Mouse (Mus musculus) stomach, postnatal 0 days (tissue): ENCODE results near the gene 4933424G06Rik. TPM values are rescaled to one million over a fixed set of nuclear protein-coding genes. Genes with fewer than 3 reads are reported as not detected.

ENCODE experiments used
- ATAC-seq: fragments of 200-750 bp; cut with Nextera tagmentation; 2 replicates; pipeline ENCODE4 v1.8.0; 2017; ENCODE audit not compliant: low FRiP score, low TSS enrichment
- DNase-seq: peaks from one replicate; pipeline ENCODE4 v3.0.0-alpha.2; 2016; ENCODE audit warnings: low spot score
- H3K27ac ChIP-seq: fragments of 300-500 bp; sonication (generic); replicated peaks from 2 replicates; pipeline ENCODE4 v1.5.1; 2014; ENCODE audit warnings: mild to moderate bottlenecking, control low read depth
- H3K27me3 ChIP-seq: fragments of 300-500 bp; sonication (generic); 2 replicates; pipeline ENCODE4 v1.6.1; 2014; ENCODE audit warnings: low read length; ENCODE audit not compliant: control insufficient read depth, insufficient read depth
- H3K36me3 ChIP-seq: fragments of 300-500 bp; sonication (generic); 2 replicates; pipeline ENCODE4 v1.6.1; 2014; ENCODE audit warnings: low read length, mixed read lengths; ENCODE audit not compliant: control insufficient read depth, insufficient read depth
- H3K4me1 ChIP-seq: fragments of 300-500 bp; sonication (generic); replicated peaks from 2 replicates; pipeline ENCODE4 v1.6.1; 2014; ENCODE audit warnings: antibody characterized with exemption; ENCODE audit not compliant: control insufficient read depth, insufficient read depth
- H3K4me2 ChIP-seq: fragments of 300-500 bp; sonication (generic); replicated peaks from 2 replicates; pipeline ENCODE4 v1.6.1; 2014; ENCODE audit warnings: low read depth, mild to moderate bottlenecking, control low read depth, moderate library complexity
- H3K4me3 ChIP-seq: fragments of 300-500 bp; sonication (generic); 2 replicates; pipeline ENCODE4 v1.5.1; 2014; ENCODE audit warnings: low read depth, low read length, control low read depth
- H3K9ac ChIP-seq: fragments of 300-500 bp; sonication (generic); 2 replicates; pipeline ENCODE4 v1.6.1; 2014; ENCODE audit warnings: mild to moderate bottlenecking, low read length, control low read depth, mixed read lengths
- H3K9me3 ChIP-seq: fragments of 300-500 bp; sonication (generic); 2 replicates; pipeline ENCODE4 v1.6.1; 2016; ENCODE audit warnings: low read length; ENCODE audit not compliant: control insufficient read depth
- CTCF ChIP-seq: IDR thresholded peaks from 2 replicates; pipeline ENCODE4 v1.5.1; 2016; ENCODE audit warnings: antibody characterized with exemption, low read depth, mild to moderate bottlenecking, moderate library complexity
- EP300 ChIP-seq: optimal IDR thresholded peaks from 2 replicates; pipeline ENCODE3; 2016; ENCODE audit warnings: antibody characterized with exemption
- WGBS: fragments of 180-500 bp; shearing (Covaris S2); extraction: QIAGEN DNeasy Blood & Tissue Kit; methylation state at CpG from one replicate; pipeline ENCODE4 v1.1.7; 2014; 5-methylcytosine and 5-hydroxymethylcytosine counted together
- polyA plus RNA-seq: library from polyadenylated mRNA; unstranded; fragments of >200 nt; fragmentation: Nextera tagmentation; extraction: Ambion mirVana; gene quantifications from 2 replicates; pipeline ENCODE4 v1.2.1, GENCODE M21; 2015

The 4933424G06Rik gene
- polyA plus RNA-seq, 1 experiment from 2014 or later, result 0.16 TPM

GRCm38 (mm10) chr1:36671260-36671659 is 38.7 kb upstream of the 4933424G06Rik start:
- no peaks in the 10 kb centered on the region for H3K4me1 ChIP-seq
- no peaks in the 10 kb centered on the region for H3K9me3 ChIP-seq
- no peak overlapping the region for H3K9ac ChIP-seq
- H3K36me3 ChIP-seq, result no peaks in the 10 kb centered on the region
- no peak for TF ChIP-seq CTCF
- TF ChIP-seq EP300, result no peak
- H3K4me3 ChIP-seq, result no peak overlapping the region
- H3K27me3 ChIP-seq, result no peaks in the 10 kb centered on the region
- DNase-seq (no peak), ATAC-seq (no peak)
- WGBS, result 90% methylated on average over 10 of the region's 10 CpGs
- no peak overlapping the region for H3K4me2 ChIP-seq
- H3K27ac ChIP-seq, result no peak overlapping the region

GRCm38 (mm10) chr1:36672648-36673350 is 37.1 kb upstream of the 4933424G06Rik start:
- H3K4me2 ChIP-seq, result no peak overlapping the region
- no peak overlapping the region for H3K27ac ChIP-seq
- TF ChIP-seq CTCF (no peak), EP300 (no peak)
- H3K36me3 ChIP-seq, result no peaks in the 10 kb centered on the region
- no peak overlapping the region for H3K9ac ChIP-seq
- no peak for ATAC-seq
- WGBS, result 47% methylated on average over 16 of the region's 16 CpGs
- H3K9me3 ChIP-seq, result no peaks in the 10 kb centered on the region
- no peaks in the 10 kb centered on the region for H3K4me1 ChIP-seq
- H3K27me3 ChIP-seq, result no peaks in the 10 kb centered on the region
- H3K4me3 ChIP-seq, result no peak overlapping the region
- no peak for DNase-seq

- TF ChIP-seq CTCF (no peak), EP300 (no peak)
- Histone ChIP-seq H3K27me3 (no peaks in the 10 kb centered on the region), H3K9me3 (no peaks in the 10 kb centered on the region), H3K9ac (no peak overlapping the region), H3K4me1 (no peaks in the 10 kb centered on the region), H3K27ac (no peak overlapping the region), H3K36me3 (no peaks in the 10 kb centered on the region), H3K4me2 (no peak overlapping the region), H3K4me3 (no peak overlapping the region)
- ATAC-seq (no peak), DNase-seq (no peak)
- 40% methylated on average over 3 of the region's 3 CpGs for WGBS
These were observed 35.0 kb upstream of the 4933424G06Rik start for GRCm38 (mm10) chr1:36674936-36675335.

- TF ChIP-seq CTCF (no peak), EP300 (no peak)
- Histone ChIP-seq H3K4me2 (no peak overlapping the region), H3K27ac (no peak overlapping the region), H3K36me3 (no peaks in the 10 kb centered on the region), H3K4me3 (no peak overlapping the region), H3K27me3 (no peaks in the 10 kb centered on the region), H3K9me3 (no peaks in the 10 kb centered on the region), H3K9ac (no peak overlapping the region), H3K4me1 (no peaks in the 10 kb centered on the region)
- 61% methylated on average over 7 of the region's 7 CpGs for WGBS
- no peak for ATAC-seq
- DNase-seq, result no peak
These were observed 29.1 kb upstream of the 4933424G06Rik start for GRCm38 (mm10) chr1:36680893-36681292.

- no peak within 1 kb of the TSS for H3K9ac ChIP-seq
- H3K4me3 ChIP-seq, result no peak within 1 kb of the TSS
- TF ChIP-seq CTCF (no peak), EP300 (no peak)
- no peak for DNase-seq
- no peaks in the 10 kb centered on the region for H3K4me1 ChIP-seq
- no peak for ATAC-seq
- no peak within 1 kb of the TSS for H3K4me2 ChIP-seq
- no peaks in the 10 kb centered on the region for H3K36me3 ChIP-seq
- no peaks in the 10 kb centered on the region for H3K9me3 ChIP-seq
- 93% methylated on average over 39 of the region's 39 CpGs for WGBS
- no peak within 1 kb of the TSS; the same call in 1 of the 2 replicates for H3K27ac ChIP-seq
- no peaks in the 10 kb centered on the region for H3K27me3 ChIP-seq
These were observed 27.2 kb upstream of the 4933424G06Rik start, which contains the start of gene Fam178b for GRCm38 (mm10) chr1:36682620-36683355. Gene Fam178b (minus strand): TSS chr1:36683183.
